Mouse (Mus musculus) liver, embryonic 16.5 days (tissue): Measurements from ENCODE around the gene Relt. TPM values are rescaled to one million over a fixed set of nuclear protein-coding genes. Genes with fewer than 3 reads are reported as not detected.

Experiments
- ATAC-seq: fragments of 200-750 bp; cut with Nextera tagmentation; 2 replicates; pipeline ENCODE4 v1.8.0; 2017; ENCODE audit warnings: low read depth, mild to moderate bottlenecking, moderate number of reproducible peaks, moderate library complexity
- H3K27ac ChIP-seq: fragments of 300-500 bp; sonication (generic); 2 replicates; pipeline ENCODE4 v1.5.1; 2014; ENCODE audit warnings: mild to moderate bottlenecking, low read length
- H3K27me3 ChIP-seq: fragments of 300-500 bp; sonication (generic); 2 replicates; pipeline ENCODE4 v1.6.1; 2014; ENCODE audit warnings: low read depth, low read length, mixed read lengths; ENCODE audit not compliant: control insufficient read depth, insufficient read depth
- H3K36me3 ChIP-seq: fragments of 300-500 bp; sonication (generic); 2 replicates; pipeline ENCODE4 v1.6.1; 2014; ENCODE audit warnings: mild to moderate bottlenecking; ENCODE audit not compliant: control insufficient read depth, insufficient read depth
- H3K4me1 ChIP-seq: fragments of 300-500 bp; sonication (generic); 2 replicates; pipeline ENCODE4 v1.6.1; 2014; ENCODE audit warnings: low read depth, low read length, mixed read lengths; ENCODE audit not compliant: control insufficient read depth
- H3K4me2 ChIP-seq: fragments of 300-500 bp; sonication (generic); 2 replicates; pipeline ENCODE4 v1.6.1; 2014; ENCODE audit warnings: low read depth, low read length, mixed read lengths
- H3K4me3 ChIP-seq: fragments of 300-500 bp; sonication (generic); 2 replicates; pipeline ENCODE4 v1.5.1; 2014; ENCODE audit warnings: low read depth, mild to moderate bottlenecking, low read length
- H3K9ac ChIP-seq: fragments of 300-500 bp; sonication (generic); 2 replicates; pipeline ENCODE4 v1.6.1; 2014; ENCODE audit warnings: low read depth, low read length
- H3K9me3 ChIP-seq: fragments of 300-500 bp; sonication (generic); replicated peaks from 2 replicates; pipeline ENCODE4 v1.6.1; 2016; ENCODE audit warnings: low read length; ENCODE audit not compliant: control insufficient read depth
- WGBS: fragments of 180-500 bp; shearing (Covaris S2); extraction: QIAGEN DNeasy Blood & Tissue Kit; methylation state at CpG from one replicate; pipeline ENCODE4 v1.1.7; 2014; ENCODE audit not compliant: insufficient replicate concordance; 5-methylcytosine and 5-hydroxymethylcytosine counted together
- polyA plus RNA-seq: library from polyadenylated mRNA; unstranded; fragments of >200 nt; fragmentation: Nextera tagmentation; extraction: Ambion mirVana; gene quantifications from 2 replicates; pipeline ENCODE4 v1.2.1, GENCODE M21; 2015

Relt gene
- polyA plus RNA-seq, 1 experiment from 2014 or later = 15.8 TPM

- no peak for ATAC-seq
- H3K9me3 ChIP-seq = no peaks in the 10 kb centered on the region
- H3K27me3 ChIP-seq = no peaks in the 10 kb centered on the region
- H3K36me3 ChIP-seq = peaks cover 33% of the 10 kb centered on the region
- peaks cover 54% of the 10 kb centered on the region for H3K4me1 ChIP-seq
- peak overlapping the region; percentile 97 for H3K27ac ChIP-seq
- peak overlapping the region; percentile 60 for H3K9ac ChIP-seq
- no peak overlapping the region for H3K4me3 ChIP-seq
- H3K4me2 ChIP-seq = peak overlapping the region; percentile 78
Measured at GRCm38 (mm10) chr7:100845026-100845400, 18.2 kb downstream of the Relt start.

- H3K4me3 ChIP-seq = peak overlapping the region; percentile 37
- H3K4me1 ChIP-seq = peaks cover 59% of the 10 kb centered on the region
- H3K36me3 ChIP-seq = peaks cover 30% of the 10 kb centered on the region
- H3K27ac ChIP-seq = peak overlapping the region; percentile 97
- peak; percentile 92 for ATAC-seq
- no peaks in the 10 kb centered on the region for H3K27me3 ChIP-seq
- peak overlapping the region; percentile 78 for H3K4me2 ChIP-seq
- no peaks in the 10 kb centered on the region for H3K9me3 ChIP-seq
- 6% methylated on average over 2 of the region's 2 CpGs for WGBS
- peak overlapping the region; percentile 60 for H3K9ac ChIP-seq
Measured at GRCm38 (mm10) chr7:100844385-100845025, 18.7 kb downstream of the Relt start.

GRCm38 (mm10) chr7:100843866-100844265, 19.4 kb downstream of the Relt start:
- WGBS = 20% methylated on average over 2 of the region's 2 CpGs
- Histone ChIP-seq H3K9ac (peak overlapping the region; percentile 60), H3K27ac (peak overlapping the region; percentile 97), H3K27me3 (no peaks in the 10 kb centered on the region), H3K9me3 (no peaks in the 10 kb centered on the region), H3K4me3 (peak overlapping the region; percentile 37), H3K4me1 (peaks cover 65% of the 10 kb centered on the region), H3K36me3 (peaks cover 26% of the 10 kb centered on the region), H3K4me2 (peak overlapping the region; percentile 78)
- peak; percentile 83 for ATAC-seq

- H3K4me2 ChIP-seq = no peak overlapping the region
- peak overlapping the region; percentile 49 for H3K27ac ChIP-seq
- H3K4me1 ChIP-seq = peaks cover 69% of the 10 kb centered on the region
- no peaks in the 10 kb centered on the region for H3K9me3 ChIP-seq
- no peak for ATAC-seq
- H3K9ac ChIP-seq = no peak overlapping the region
- no peak overlapping the region for H3K4me3 ChIP-seq
- WGBS = 89% methylated on average over 5 of the region's 5 CpGs
- peaks cover 10% of the 10 kb centered on the region for H3K36me3 ChIP-seq
- H3K27me3 ChIP-seq = no peaks in the 10 kb centered on the region
Measured at GRCm38 (mm10) chr7:100842175-100842574, 21.1 kb downstream of the Relt start.

DNA sequence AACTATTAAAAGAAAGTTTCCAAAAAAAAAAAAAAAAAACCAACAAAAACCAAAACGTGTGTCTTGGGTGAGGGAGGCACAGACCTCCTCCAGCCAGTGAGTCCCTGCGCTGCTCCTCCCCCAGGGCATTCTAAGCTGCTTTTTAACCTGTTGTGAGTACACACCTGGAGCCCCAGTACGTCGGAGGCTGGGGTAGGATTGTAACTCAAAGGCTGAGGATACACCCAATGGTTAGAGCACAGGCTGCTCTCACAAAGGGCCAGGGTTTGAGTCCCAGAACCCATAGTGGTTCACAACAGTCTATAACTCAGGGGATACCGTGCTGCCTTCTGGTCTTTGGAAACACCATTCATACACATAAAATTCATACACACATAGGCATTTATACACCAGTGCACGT, 21.6 kb downstream of the Relt start:
- Histone ChIP-seq H3K36me3 (peaks cover 7% of the 10 kb centered on the region; the same call in 1 of the 2 replicates), H3K27me3 (no peaks in the 10 kb centered on the region), H3K9ac (no peak overlapping the region), H3K9me3 (no peaks in the 10 kb centered on the region), H3K4me3 (no peak overlapping the region), H3K4me2 (no peak overlapping the region), H3K27ac (peak overlapping the region; percentile 45; the same call in 1 of the 2 replicates), H3K4me1 (peaks cover 65% of the 10 kb centered on the region)
- ATAC-seq = no peak
- 81% methylated on average over 6 of the region's 6 CpGs for WGBS

GRCm38 (mm10) chr7:100840906-100841305, 22.3 kb downstream of the Relt start:
- Histone ChIP-seq H3K9me3 (no peaks in the 10 kb centered on the region), H3K27me3 (no peaks in the 10 kb centered on the region), H3K9ac (no peak overlapping the region), H3K27ac (peak overlapping the region; percentile 5), H3K36me3 (peaks cover 7% of the 10 kb centered on the region; the same call in 1 of the 2 replicates), H3K4me2 (no peak overlapping the region), H3K4me1 (peaks cover 66% of the 10 kb centered on the region), H3K4me3 (no peak overlapping the region)
- no peak for ATAC-seq
- WGBS = 69% methylated on average over 1 of the region's 1 CpGs

GRCm38 (mm10) chr7:100839632-100840402, 23.4 kb downstream of the Relt start:
- Histone ChIP-seq H3K9ac (no peak overlapping the region), H3K9me3 (no peaks in the 10 kb centered on the region), H3K27ac (peak overlapping the region; percentile 5), H3K27me3 (no peaks in the 10 kb centered on the region), H3K4me1 (peaks cover 65% of the 10 kb centered on the region), H3K4me3 (no peak overlapping the region), H3K4me2 (no peak overlapping the region), H3K36me3 (peaks cover 7% of the 10 kb centered on the region; the same call in 1 of the 2 replicates)
- WGBS = 59% methylated on average over 6 of the region's 6 CpGs
- ATAC-seq = no peak

DNA sequence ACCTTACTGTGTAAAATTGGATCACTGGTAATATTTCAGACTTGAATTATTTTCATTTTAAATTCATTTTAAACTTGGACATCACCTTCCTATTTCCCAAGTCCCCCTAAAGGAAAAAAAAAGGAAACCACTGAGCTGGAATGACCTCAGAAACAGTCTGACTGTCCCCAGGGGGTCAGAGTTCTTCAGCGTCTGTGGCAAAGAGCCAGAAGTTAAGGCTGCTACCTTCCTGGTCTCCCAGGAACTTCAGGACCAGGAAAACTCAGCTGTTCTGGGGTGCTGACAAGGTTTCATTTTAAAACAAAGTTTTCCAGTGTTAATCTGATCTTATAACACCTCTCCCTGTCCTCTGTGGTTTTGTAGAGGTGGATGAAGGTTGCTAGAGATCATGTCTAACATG, 25.5 kb downstream of the Relt start:
- 69% methylated on average over 1 of the region's 1 CpGs for WGBS

GRCm38 (mm10) chr7:100836657-100837056, 26.6 kb downstream of the Relt start:
- no peak overlapping the region for H3K9ac ChIP-seq
- H3K9me3 ChIP-seq = no peaks in the 10 kb centered on the region
- no peak overlapping the region for H3K4me3 ChIP-seq
- peaks cover 47% of the 10 kb centered on the region for H3K4me1 ChIP-seq
- H3K27me3 ChIP-seq = no peaks in the 10 kb centered on the region
- H3K4me2 ChIP-seq = no peak overlapping the region
- no peaks in the 10 kb centered on the region for H3K36me3 ChIP-seq
- no peak overlapping the region for H3K27ac ChIP-seq
- no peak for ATAC-seq
- 84% methylated on average over 10 of the region's 10 CpGs for WGBS

More for the DNA sequence above, 25.5 kb downstream of the Relt start:
- Histone ChIP-seq H3K27me3 (no peaks in the 10 kb centered on the region), H3K4me1 (peaks cover 47% of the 10 kb centered on the region), H3K27ac (no peak overlapping the region), H3K4me2 (no peak overlapping the region), H3K4me3 (no peak overlapping the region), H3K9me3 (no peaks in the 10 kb centered on the region), H3K9ac (no peak overlapping the region), H3K36me3 (peaks cover 3% of the 10 kb centered on the region; the same call in 1 of the 2 replicates)
- no peak for ATAC-seq
